Mouse (Mus musculus) cerebellum, adult 18-20 months (tissue): Measurements from ENCODE around the gene Tmem110.

ENCODE experiments used
- DNase-seq, 2 experiments: peaks; one replicate each; pipeline ENCODE4 v3.0.0; 2021

Tmem110 gene

DNA sequence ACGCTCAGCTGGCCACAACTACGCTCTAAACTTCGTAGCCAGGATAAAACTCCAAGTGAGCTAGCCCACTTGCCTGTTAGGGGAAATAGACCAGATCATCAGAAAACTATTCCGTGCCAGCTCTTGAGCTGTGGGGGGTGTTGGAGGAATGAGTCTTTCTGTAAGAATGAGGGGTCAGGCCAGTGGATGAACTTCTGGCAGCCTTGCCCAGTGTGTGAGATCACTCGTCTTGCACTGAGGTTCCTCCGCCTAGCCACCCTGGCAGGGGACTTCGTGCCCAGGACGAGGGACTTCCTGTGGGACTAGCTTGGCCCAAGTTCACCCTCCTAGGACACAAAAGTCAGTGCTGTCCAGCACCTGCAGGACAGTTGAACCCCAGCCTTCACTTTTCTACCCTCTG is 78.9 kb downstream of the Tmem110 start:
- DNase-seq: no peak

DNA sequence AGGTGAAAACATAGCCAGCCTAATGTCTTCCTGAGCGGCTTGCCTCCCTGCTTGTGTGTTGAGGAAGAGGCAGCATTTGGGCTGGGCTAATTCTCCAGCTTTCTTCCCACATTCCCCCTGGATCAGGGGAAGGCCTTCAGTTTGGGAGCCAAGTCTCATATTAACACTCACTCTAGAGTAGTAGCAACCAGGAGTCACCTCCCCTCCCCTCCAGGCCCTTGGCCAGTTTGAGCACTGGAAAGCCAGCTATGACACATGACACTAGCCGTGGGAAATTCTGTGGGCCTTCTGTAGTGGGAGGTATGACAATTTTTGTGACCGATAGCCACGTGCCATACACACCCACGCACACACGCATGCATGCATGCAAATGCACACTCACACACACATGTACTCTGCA is 80.6 kb downstream of the Tmem110 start:
- DNase-seq: no peak

DNA sequence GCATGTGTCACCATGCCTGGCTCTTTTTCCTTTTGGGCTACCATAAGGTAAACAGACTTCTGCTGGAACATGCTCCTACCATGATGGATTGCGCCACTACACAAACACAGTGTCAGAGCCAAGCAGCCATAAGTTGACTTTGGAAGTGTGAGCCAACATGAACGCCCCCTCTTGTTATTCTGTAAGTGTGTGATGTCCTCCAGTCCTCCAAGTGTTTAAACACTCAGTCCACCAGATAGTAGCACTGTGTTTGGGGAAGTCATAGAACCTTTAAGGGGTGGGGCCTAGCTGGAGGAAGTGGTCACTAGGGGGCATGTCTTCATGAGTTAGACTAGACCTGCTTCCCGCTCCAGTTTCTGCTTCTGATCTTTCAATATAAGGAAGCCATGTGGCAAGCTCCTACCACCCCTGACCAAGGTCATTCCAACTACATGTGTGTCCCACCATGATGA is 82.5 kb downstream of the Tmem110 start:
- no peak for DNase-seq

DNA sequence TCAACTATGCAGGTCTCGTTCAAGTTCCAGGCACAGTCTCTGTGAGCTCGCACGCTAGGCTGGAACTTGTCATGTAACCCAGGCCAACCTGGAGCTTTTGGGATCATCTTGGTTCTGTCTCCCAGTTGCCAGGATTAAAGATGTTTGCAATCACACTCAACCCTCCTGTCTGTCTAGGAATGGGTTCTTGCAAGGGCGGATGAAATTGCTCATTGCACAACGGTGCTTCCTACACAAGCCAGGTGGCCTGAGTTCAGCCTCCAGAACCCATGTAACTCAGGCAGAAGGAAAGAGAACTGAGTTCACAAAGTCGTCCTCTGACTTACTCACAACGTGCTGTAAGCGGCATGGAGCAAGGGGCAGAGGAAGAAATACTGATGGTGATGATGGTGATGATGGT is 85.8 kb downstream of the Tmem110 start:
- DNase-seq: no peak

DNA sequence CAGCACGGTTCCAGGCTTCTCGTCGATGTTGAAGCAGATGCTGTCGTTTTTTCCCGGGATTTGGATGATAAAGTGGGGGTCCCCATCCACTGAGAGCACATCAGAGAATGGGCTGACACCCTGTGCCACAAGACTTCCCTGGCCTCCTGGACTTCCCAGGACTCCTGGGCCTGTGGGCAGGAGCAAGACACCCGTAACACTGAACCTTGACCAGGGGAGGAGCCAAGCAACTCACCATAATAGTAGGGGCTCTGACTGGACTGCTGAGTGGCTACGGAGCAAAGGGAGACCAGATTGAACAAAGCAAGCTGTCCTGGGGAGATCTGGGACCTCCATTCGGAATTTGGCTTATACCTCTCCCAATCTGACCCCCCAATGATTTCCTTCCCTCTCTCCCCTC is 87.3 kb downstream of the Tmem110 start:
- no peak for DNase-seq

DNA sequence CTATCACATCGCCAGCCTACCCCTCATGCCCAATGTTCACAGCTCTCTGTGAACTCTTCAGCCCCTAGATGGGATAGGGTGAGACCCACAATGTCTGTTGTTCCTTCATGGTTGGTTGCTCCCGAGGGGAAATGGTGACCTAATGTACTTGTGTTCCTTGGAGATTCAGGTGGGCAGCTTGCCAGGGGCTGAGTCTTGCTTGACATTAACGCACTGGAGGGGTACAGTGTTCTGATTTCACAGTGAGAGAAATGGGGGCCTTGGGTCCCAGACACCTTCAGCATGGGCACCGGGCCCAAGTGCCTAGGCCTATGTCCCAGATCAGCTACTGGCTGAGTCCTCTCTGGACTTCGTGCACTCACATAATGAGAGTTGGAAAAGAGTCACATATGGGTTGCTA is 88.0 kb downstream of the Tmem110 start:
- no peak for DNase-seq

DNA sequence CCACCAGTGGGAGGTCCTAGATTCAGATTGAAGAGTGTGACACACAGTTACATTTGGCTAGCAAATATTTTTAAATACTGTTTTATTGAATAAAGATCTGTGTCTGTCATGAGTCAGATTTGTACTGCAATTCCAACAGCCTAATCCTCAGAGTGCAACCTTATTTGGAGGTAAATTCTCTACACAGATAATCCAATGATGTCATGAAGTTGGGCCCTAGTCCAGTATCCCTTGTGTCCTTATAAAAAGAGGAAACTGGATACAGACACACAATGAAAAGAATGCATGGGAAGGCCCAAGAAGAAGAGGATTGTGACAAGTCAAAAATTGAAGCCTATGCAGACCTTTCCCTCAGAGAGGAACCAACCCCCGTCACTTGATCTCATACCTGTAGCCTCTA is 91.1 kb downstream of the Tmem110 start:
- DNase-seq: no peak

DNA sequence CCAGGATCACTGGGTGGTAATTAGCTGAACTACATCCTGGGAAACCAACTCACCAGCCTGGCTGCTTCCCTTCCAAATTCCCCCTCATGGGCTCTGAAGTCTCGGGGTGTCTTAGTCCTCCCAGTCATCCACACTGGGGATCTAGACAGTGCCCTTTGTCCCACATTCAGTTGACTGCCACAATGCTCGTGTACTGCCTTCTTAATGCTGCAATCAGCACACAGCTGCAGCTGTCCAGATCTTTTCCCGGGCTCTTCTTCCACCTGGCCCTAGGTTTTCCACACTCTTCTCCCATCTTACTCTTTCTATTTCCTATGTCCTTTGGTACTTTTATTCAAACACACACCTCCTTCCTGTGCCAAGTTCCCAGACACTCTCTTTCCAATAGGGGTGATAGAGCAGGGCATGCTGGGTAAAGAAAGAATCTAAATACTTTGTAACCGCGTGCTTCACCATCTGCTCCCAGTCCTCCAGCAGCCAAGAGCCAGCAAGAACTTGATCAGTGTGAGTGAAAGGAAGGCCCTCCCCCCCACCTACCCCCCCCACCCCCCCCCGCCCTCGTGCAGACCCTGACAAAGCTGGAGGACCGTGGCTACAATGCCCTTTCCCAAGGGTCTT is 96.8 kb downstream of the Tmem110 start:
- no peak for DNase-seq

DNA sequence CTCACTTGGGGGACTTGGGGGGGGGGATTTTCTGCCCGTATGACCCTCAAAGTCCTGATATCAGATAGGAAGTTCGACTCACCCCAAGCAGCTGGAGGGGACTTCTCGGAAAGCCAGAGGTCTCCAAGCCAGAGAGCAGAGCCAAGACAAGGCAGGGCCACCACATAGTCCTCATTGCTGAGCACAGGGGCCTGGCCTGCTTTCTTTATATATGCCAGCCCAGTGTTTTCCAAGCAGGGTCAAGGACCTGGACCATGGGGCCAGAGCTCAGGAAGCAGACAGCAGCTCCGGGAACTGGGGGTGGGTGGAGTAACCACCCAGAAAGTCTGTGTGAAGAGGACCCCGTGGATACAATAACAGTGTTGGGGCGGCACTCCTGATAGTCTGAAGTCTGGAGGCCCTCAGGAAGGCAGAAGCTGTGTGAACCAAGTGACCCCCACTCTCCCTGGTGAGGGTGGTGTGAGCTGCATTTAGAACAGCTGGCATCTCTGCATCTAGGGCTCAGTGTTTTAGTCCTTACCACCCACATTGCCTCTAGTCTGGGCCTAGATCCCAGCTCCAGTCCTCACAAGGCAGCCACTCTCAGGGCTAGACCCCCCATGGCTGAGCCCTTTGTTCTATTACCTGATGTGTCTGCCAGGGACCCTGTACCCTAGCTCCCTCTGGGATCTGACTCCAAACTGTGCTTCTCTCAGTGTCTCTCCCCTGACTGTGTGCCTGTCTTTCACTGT is 98.2 kb downstream of the Tmem110 start, which contains the start of gene Itih3:
Gene Itih3, minus strand, starts transcription at position 386 of the 731 bp plus-strand sequence.
- DNase-seq: peak; percentile 11 to 30

DNA sequence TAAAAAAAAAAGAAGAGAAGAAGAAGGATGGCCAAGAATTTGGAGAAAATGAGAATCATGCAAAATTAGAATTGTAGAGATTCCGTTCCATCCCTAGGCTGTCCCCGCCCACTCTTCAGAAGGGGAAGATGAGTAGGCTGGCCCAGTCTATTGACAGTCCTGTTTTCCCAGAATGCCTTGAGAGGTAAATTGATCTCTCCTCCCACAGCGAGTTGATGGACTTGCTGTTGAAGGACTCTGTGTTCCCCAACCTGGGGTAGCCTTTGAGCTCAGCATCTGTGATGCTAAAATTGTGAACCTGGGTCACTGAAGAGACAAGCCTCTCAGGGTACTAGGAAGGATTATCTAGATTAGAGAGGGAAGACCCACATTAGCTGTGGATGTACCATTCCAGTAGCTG is 100.1 kb downstream of the Tmem110 start:
- DNase-seq: no peak
